Mouse (Mus musculus) intestine, embryonic 15.5 days (tissue): ENCODE measurements at regions not wholly inside any gene's neighbourhood (a gene's known extent, or its start where the extent isn't known, plus 50 kb on each side); places are given as distances from the start of the nearest gene placed in this dataset.

Experiments used
- ATAC-seq: fragments of 200-750 bp; cut with Nextera tagmentation; 2 replicates; pipeline ENCODE4 v1.8.0; 2017; ENCODE audit warnings: moderate TSS enrichment, moderate library complexity
- H3K27ac ChIP-seq: fragments of 300-500 bp; sonication (generic); 2 replicates; pipeline ENCODE4 v1.5.1; 2015; ENCODE audit warnings: mild to moderate bottlenecking, inconsistent platforms
- H3K27me3 ChIP-seq: fragments of 300-500 bp; sonication (generic); replicated peaks from 2 replicates; pipeline ENCODE4 v1.6.1; 2015; ENCODE audit warnings: inconsistent platforms
- H3K36me3 ChIP-seq: fragments of 300-500 bp; sonication (generic); 2 replicates; pipeline ENCODE4 v1.6.1; 2015; ENCODE audit warnings: inconsistent platforms
- H3K4me1 ChIP-seq: fragments of 300-500 bp; sonication (generic); replicated peaks from 2 replicates; pipeline ENCODE4 v1.6.1; 2015; ENCODE audit warnings: inconsistent platforms
- H3K4me2 ChIP-seq: fragments of 300-500 bp; sonication (generic); replicated peaks from 2 replicates; pipeline ENCODE4 v1.6.1; 2015; ENCODE audit warnings: mild to moderate bottlenecking, inconsistent platforms
- H3K4me3 ChIP-seq: fragments of 300-500 bp; sonication (generic); replicated peaks from 2 replicates; pipeline ENCODE4 v1.5.1; 2015; ENCODE audit warnings: inconsistent platforms
- H3K9ac ChIP-seq: fragments of 300-500 bp; sonication (generic); 2 replicates; pipeline ENCODE4 v1.6.1; 2015; ENCODE audit warnings: inconsistent platforms
- H3K9me3 ChIP-seq: fragments of 300-500 bp; sonication (generic); 2 replicates; pipeline ENCODE4 v1.6.1; 2016; ENCODE audit warnings: inconsistent platforms
- WGBS: fragments of 180-500 bp; shearing (Covaris S2); methylation state at CpG from one replicate; pipeline ENCODE4 v1.1.7; 2015; 5-methylcytosine and 5-hydroxymethylcytosine counted together

DNA sequence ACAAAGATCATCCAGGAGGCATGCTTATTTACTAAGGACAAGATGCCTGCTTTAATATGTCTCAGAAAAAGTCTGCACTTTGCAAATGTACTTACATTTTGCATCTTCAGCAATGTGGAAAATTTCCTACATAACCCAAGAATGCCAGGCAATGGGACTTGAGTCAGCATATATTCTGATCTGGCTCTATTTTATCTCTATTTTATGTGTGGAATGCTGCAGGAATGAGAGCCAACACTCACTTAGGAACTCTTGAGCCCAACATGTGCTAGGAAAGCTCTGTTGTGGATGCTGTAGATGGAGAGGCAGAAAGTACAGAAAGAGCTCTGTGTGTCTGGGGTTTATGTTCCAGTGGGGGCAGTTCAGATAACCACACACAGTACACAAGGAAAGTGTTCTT lies 99.0 kb upstream of the Cd93 start:
- no peaks in the 10 kb centered on the region for H3K9me3 ChIP-seq
- ATAC-seq = no peak
- H3K9ac ChIP-seq = no peak overlapping the region
- no peaks in the 10 kb centered on the region for H3K27me3 ChIP-seq
- no peak overlapping the region for H3K27ac ChIP-seq
- H3K4me3 ChIP-seq = no peak overlapping the region
- no peak overlapping the region for H3K4me2 ChIP-seq
- H3K36me3 ChIP-seq = no peaks in the 10 kb centered on the region
- H3K4me1 ChIP-seq = 0 out of 2 replicates have a peak, but pooled peaks cover 3% of the 10 kb centered on the region

DNA sequence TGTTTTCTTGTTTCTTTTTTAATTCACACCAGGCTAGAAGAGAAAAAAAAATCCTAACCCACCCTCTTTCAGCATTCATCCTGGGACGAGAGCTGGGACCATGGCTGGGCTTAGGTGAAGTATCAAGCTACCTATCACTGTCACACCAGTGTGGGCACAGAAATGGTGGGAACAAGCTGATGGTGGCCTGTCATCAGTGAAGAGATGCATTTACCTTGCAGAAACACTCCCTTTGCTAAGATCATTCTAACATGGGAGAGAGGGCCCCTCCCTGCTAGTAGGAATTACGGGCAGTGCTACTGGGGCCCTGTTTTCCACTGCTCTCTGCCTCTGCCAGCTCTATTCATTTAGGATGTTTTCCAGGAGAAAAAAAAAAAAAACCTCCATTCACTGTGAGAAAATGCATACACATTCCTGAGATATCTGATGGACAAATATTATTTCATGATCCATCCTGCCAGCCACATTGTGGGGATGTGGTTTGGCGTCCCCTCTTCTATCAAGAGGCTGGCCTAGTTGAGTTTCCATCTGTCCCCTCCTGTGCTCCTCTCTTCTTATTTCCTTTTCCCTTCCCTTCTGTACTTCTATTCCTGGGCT lies 94.6 kb upstream of the Cd93 start:
- Histone ChIP-seq H3K9me3 (no peaks in the 10 kb centered on the region), H3K4me1 (0 out of 2 replicates have a peak, but pooled peaks cover 5% of the 10 kb centered on the region), H3K4me2 (no peak overlapping the region), H3K36me3 (no peaks in the 10 kb centered on the region), H3K4me3 (no peak overlapping the region), H3K9ac (no peak overlapping the region), H3K27ac (no peak overlapping the region), H3K27me3 (no peaks in the 10 kb centered on the region)
- WGBS = 62% methylated on average over 3 of the region's 3 CpGs
- ATAC-seq = no peak

DNA sequence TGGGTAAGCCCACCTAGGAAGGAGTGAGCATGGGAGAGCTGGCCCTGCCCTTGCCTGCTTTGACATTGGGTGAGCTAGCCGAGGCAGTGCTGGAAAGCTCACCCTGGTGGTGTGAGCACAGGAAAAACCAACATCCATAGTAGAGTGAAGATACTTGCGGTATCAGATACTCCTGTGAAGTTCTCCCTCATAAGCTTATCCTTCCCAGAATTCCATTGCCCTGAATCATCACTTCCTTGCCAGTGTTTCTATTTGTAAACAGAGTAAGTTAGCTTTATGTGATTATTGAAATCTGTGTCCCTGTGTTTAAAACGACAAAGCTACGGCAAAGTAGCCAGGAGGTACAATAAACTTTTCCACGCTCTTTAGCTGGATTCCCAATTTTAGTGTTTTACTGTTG lies 93.9 kb upstream of the Cd93 start:
- WGBS = 75% methylated on average over 5 of the region's 5 CpGs
- Histone ChIP-seq H3K27ac (no peak overlapping the region), H3K27me3 (no peaks in the 10 kb centered on the region), H3K9ac (no peak overlapping the region), H3K4me1 (peaks cover 5% of the 10 kb centered on the region; the same call in 1 of the 2 replicates), H3K9me3 (no peaks in the 10 kb centered on the region), H3K4me2 (no peak overlapping the region), H3K4me3 (no peak overlapping the region), H3K36me3 (no peaks in the 10 kb centered on the region)
- no peak for ATAC-seq

DNA sequence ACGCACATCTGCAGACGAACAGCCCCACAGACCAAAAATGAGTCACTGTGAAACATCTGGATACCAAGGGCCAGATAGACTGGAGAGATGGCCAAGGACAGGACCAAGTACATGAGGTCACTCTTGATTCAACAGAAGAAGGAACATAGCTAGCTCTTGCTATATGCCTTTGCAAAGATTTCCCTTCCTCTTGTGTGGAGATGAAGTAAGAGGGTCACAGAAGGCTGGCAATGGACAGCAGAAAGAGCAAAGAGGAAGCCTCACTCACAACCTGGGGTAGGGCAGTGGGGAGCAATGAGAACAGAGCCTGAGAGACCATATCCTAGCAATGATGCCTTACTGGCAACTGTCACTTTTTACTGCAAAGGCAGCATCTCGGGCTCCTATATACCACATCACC lies 93.2 kb upstream of the Cd93 start:
- no peak overlapping the region for H3K4me3 ChIP-seq
- H3K27me3 ChIP-seq = no peaks in the 10 kb centered on the region
- H3K4me1 ChIP-seq = peaks cover 5% of the 10 kb centered on the region; the same call in 1 of the 2 replicates
- H3K9me3 ChIP-seq = no peaks in the 10 kb centered on the region
- H3K4me2 ChIP-seq = no peak overlapping the region
- no peak overlapping the region for H3K27ac ChIP-seq
- no peak for ATAC-seq
- H3K9ac ChIP-seq = no peak overlapping the region
- no peaks in the 10 kb centered on the region for H3K36me3 ChIP-seq
- WGBS = 88% methylated on average over 3 of the region's 3 CpGs

DNA sequence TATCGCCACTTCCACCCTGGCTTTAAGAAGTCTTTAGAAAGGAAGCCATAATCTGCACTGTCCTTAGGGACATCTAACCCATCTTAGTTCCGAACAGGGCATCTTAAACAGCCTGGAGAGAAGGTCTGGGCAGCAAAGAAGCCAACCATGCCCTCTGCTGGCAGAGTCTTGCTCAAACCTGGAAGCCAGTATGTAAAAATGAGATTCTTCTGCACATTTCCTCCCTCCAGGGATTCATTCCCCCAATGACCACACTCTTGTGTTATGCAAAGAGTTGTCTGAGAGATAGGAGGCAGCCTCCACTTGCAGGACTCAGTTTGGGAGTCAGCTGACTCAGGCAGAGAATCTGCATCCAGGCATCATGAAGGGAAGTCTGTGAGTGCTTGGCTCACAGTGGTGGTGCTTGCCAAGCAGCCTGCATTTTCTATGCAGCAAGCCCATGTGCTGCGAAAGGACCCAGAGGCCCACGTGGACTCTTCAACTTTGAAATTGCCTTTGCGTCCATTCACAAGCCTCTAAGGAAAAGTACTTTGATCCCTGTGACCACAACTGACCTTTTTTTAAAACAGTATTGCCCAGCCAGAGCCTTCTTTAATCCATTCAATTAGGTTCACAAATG lies 92.3 kb upstream of the Cd93 start:
- no peak overlapping the region for H3K4me2 ChIP-seq
- H3K9ac ChIP-seq = no peak overlapping the region
- no peaks in the 10 kb centered on the region for H3K9me3 ChIP-seq
- no peak for ATAC-seq
- WGBS = 61% methylated on average over 5 of the region's 5 CpGs
- H3K36me3 ChIP-seq = no peaks in the 10 kb centered on the region
- no peaks in the 10 kb centered on the region for H3K27me3 ChIP-seq
- H3K4me3 ChIP-seq = no peak overlapping the region
- peaks cover 5% of the 10 kb centered on the region; the same call in 1 of the 2 replicates for H3K4me1 ChIP-seq
- no peak overlapping the region for H3K27ac ChIP-seq

DNA sequence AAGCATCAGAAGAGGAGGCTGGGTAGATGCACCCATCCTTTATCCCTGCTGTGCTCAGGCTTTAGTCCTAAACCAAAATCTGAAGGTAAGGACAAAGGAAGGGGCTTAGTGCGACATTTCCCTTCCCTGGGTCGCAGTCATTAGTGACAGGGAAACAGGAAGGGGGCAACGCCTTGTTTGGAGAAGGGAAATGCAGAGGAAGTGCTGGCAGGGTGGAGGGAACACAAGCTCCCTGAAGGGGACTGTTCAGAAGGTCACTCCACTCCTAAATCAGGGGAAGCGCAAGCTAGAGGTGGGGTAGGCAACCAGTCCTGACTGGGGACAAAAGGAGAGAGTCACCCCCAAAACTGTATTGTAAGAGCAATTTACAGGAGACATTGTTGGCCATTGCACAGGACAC lies 88.7 kb upstream of the Cd93 start:
- Histone ChIP-seq H3K4me1 (peaks cover 3% of the 10 kb centered on the region; the same call in 1 of the 2 replicates), H3K27ac (no peak overlapping the region), H3K4me2 (no peak overlapping the region), H3K27me3 (no peaks in the 10 kb centered on the region), H3K9me3 (no peaks in the 10 kb centered on the region), H3K36me3 (no peaks in the 10 kb centered on the region), H3K4me3 (no peak overlapping the region), H3K9ac (no peak overlapping the region)
- WGBS = 57% methylated on average over 4 of the region's 4 CpGs
- ATAC-seq = no peak

DNA sequence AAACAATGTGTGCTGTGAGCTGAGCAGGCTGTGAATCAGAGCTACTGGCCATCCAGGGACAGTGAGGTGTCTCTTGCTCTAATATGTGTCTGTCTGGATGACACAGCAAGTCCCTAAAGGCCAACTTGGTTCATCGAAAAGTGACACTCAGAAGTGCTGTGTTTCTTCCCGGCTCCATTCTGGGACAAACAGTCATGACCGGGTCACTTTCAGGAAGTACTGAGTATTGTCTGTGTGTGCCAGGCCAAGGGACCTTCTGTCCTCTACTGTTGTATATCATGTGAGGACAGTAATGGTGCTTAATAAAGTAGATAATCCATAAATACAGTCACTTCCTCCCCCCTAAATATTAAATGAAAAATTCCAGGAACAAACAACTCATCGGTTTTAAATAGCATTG lies 87.2 kb upstream of the Cd93 start:
- Histone ChIP-seq H3K27me3 (no peaks in the 10 kb centered on the region), H3K4me1 (no peaks in the 10 kb centered on the region; the same call in 1 of the 2 replicates), H3K9me3 (no peaks in the 10 kb centered on the region), H3K9ac (no peak overlapping the region), H3K27ac (no peak overlapping the region), H3K36me3 (no peaks in the 10 kb centered on the region), H3K4me3 (no peak overlapping the region), H3K4me2 (no peak overlapping the region)
- 65% methylated on average over 4 of the region's 4 CpGs for WGBS
- ATAC-seq = no peak

DNA sequence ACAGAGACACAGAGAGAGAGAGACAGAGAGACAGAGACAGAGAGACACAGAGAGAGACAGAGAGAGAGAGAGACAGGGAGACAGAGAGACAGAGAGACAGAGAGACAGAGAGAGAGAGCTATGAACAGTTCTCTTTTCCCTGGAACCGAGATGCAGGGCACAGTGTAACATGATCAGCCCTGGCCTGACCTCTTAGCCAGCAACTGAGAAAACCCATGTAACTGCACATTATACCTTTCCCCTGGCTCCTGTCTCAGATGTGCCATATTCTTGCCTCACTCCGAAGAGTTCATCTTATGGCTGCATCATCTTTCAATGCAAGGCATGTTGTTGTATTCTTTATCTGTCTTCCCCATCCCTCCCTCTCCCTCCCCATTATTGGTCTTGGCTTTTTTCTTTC lies 86.5 kb upstream of the Cd93 start:
- WGBS = 38% methylated on average over 2 of the region's 2 CpGs
- no peaks in the 10 kb centered on the region; the same call in 1 of the 2 replicates for H3K4me1 ChIP-seq
- no peak for ATAC-seq

DNA sequence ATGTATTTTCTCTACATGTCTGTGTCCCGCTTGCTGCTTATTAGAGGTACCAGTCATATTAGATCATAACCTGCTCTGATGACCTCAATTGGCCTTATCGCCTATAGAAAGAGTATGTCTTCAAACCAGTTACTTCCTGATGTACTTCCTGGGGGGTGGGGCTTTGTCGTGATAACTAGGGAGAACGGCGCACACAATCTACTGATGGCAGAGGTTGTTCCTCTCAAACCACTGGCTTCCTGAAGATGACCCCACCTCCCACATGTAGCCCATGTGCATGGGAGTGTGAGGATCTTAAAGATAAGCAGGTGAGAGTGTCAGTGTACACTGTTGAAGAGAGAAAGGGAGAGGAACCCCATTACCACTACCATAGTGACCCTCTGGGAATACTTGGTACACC lies 84.4 kb upstream of the Cd93 start:
- H3K27me3 ChIP-seq = no peaks in the 10 kb centered on the region
- H3K4me1 ChIP-seq = no peaks in the 10 kb centered on the region; the same call in 1 of the 2 replicates
- H3K27ac ChIP-seq = no peak overlapping the region
- 82% methylated on average over 5 of the region's 5 CpGs for WGBS
- H3K9me3 ChIP-seq = no peaks in the 10 kb centered on the region
- H3K9ac ChIP-seq = no peak overlapping the region
- no peak overlapping the region for H3K4me3 ChIP-seq
- ATAC-seq = no peak
- H3K36me3 ChIP-seq = no peaks in the 10 kb centered on the region
- H3K4me2 ChIP-seq = no peak overlapping the region

More for the DNA sequence above, 86.5 kb upstream of the Cd93 start:
- Histone ChIP-seq H3K9me3 (no peaks in the 10 kb centered on the region), H3K27ac (no peak overlapping the region), H3K27me3 (no peaks in the 10 kb centered on the region), H3K36me3 (no peaks in the 10 kb centered on the region), H3K4me3 (no peak overlapping the region), H3K4me2 (no peak overlapping the region), H3K9ac (no peak overlapping the region)

DNA sequence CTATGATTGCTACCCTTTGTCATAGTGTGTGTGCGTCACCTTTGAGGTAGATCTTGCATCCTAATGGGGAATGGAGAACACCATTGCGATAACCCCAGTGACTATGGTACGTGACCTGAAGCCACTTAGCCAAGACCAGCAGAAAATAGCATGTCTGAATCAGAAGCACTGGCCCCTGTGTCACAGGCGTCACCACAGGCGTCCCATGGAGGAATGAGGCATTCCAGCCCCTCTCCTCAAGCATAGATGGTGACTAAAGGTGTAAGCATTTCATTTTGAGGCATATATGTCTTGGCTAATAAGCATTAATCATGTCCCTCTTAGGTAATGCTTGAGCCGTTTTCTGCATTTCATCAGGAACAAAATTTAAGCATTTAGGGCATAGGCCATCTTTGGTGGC lies 82.1 kb upstream of the Cd93 start:
- no peaks in the 10 kb centered on the region for H3K4me1 ChIP-seq
- H3K4me2 ChIP-seq = no peak overlapping the region
- H3K27me3 ChIP-seq = no peaks in the 10 kb centered on the region
- H3K27ac ChIP-seq = no peak overlapping the region
- no peak overlapping the region for H3K4me3 ChIP-seq
- WGBS = 85% methylated on average over 6 of the region's 6 CpGs
- no peaks in the 10 kb centered on the region for H3K36me3 ChIP-seq
- H3K9ac ChIP-seq = no peak overlapping the region
- H3K9me3 ChIP-seq = no peaks in the 10 kb centered on the region
- no peak for ATAC-seq

DNA sequence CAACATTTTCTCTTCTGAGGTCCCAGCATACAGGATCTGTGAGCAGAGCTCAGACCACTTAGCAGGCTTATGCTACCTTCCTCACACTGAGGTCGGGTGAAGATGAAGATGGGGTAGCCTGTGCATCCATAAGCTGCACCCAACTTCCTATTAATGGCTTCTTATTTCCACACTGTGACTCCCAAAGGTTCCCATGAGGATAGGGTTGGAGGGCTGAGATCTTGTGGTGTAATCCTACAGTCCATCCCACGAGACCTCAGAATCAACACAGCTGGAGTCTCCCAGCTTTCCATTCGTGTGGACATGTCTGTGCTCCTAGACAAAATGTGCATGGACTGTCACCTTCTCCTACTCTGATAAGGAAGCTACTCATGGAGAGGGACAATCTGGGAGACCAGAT lies 80.0 kb upstream of the Cd93 start:
- no peak overlapping the region for H3K9ac ChIP-seq
- H3K27ac ChIP-seq = no peak overlapping the region
- H3K4me1 ChIP-seq = peaks cover 8% of the 10 kb centered on the region; the same call in 1 of the 2 replicates
- H3K36me3 ChIP-seq = no peaks in the 10 kb centered on the region
- 75% methylated on average over 3 of the region's 3 CpGs for WGBS
- H3K4me2 ChIP-seq = no peak overlapping the region
- no peaks in the 10 kb centered on the region for H3K27me3 ChIP-seq
- no peaks in the 10 kb centered on the region for H3K9me3 ChIP-seq
- H3K4me3 ChIP-seq = no peak overlapping the region
- ATAC-seq = no peak

DNA sequence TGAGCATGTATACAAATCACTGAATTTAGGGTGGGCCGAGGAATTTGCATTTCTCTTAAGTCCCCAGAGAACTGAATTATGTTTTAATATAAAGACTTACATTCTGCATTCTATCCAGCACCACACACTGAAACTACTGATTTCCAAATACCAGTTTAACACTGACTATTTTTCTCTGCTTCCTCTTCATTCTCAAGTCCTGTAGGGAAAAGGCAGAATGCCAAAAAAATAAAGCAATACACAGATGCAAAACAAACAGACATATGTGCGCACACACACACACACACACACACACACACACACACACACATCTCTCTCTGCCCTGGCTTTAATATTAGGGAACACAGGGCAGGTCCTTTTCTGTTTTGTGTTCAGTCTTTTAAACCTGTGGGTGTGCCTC lies 79.6 kb upstream of the Cd93 start:
- H3K27ac ChIP-seq = no peak overlapping the region
- no peak overlapping the region for H3K9ac ChIP-seq
- no peak overlapping the region for H3K4me3 ChIP-seq
- H3K4me2 ChIP-seq = no peak overlapping the region
- WGBS = 63% methylated on average over 2 of the region's 2 CpGs
- H3K4me1 ChIP-seq = peaks cover 8% of the 10 kb centered on the region; the same call in 1 of the 2 replicates
- ATAC-seq = no peak
- H3K27me3 ChIP-seq = no peaks in the 10 kb centered on the region
- H3K36me3 ChIP-seq = no peaks in the 10 kb centered on the region
- H3K9me3 ChIP-seq = no peaks in the 10 kb centered on the region

DNA sequence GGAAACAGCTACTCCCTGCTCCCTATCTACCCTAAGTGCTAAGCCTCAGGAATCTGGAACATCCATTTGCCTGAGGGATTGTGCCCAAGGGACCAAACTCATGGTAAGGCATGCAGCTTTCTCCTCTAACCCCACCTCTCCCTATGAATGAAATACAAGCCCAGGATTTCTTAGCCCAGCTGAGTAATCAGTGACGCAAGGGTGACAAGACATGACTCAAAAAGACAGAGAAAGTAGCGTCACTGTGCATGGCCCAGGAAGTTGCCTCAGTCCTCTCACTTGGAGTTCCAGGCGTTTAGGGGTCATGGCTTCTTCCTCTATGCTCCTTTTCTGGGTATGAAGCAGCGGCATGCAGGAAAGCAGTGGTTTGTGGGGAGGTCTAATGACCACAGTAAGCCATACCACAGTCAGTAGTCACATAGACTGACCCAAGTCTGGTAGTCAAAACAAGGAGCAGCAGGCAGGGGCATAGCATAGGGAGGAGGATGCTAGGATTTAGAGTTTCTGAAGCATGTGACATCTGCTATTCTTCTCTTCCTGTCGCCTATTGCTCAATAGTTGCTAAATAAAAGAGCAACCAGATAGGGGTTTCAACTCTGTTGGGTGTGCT lies 78.7 kb upstream of the Cd93 start:
- peaks cover 8% of the 10 kb centered on the region; the same call in 1 of the 2 replicates for H3K4me1 ChIP-seq
- ATAC-seq = no peak
- no peak overlapping the region for H3K27ac ChIP-seq
- H3K9me3 ChIP-seq = no peaks in the 10 kb centered on the region
- H3K4me2 ChIP-seq = no peak overlapping the region
- H3K36me3 ChIP-seq = no peaks in the 10 kb centered on the region
- no peak overlapping the region for H3K9ac ChIP-seq
- 71% methylated on average over 5 of the region's 5 CpGs for whole genome bisulfite sequencing
- H3K4me3 ChIP-seq = no peak overlapping the region
- H3K27me3 ChIP-seq = no peaks in the 10 kb centered on the region
